Mouse (Mus musculus): ENCODE data around the gene Ebp.

GRCm38 (mm10) chrX:8223473-8223872, 30.2 kb upstream of the Ebp start:
- no peak for TF ChIP-seq CTCF (IDR thresholded peaks at IDR 0.05; ENCODE audit: control insufficient read depth, insufficient read depth, insufficient read length)
- no peak for TF ChIP-seq CEBPB (IDR thresholded peaks at IDR 0.05; ENCODE audit: low read depth)
- TF ChIP-seq MYOD1 (IDR thresholded peaks at IDR 0.05; ENCODE audit: control insufficient read depth, insufficient read length, low read depth), result no peak
- no peak for TF ChIP-seq MAX (IDR thresholded peaks at IDR 0.05)
- TF ChIP-seq USF1 (IDR thresholded peaks at IDR 0.05; ENCODE audit: low read depth), result no peak

Data from C2C12 (cell line).